In genomic region chr5:32886739-32887138, GRCm38 (mm10) we compare ENCODE assay signal across 26 mouse cellular contexts. TPM values are rescaled to one million over a fixed set of nuclear protein-coding genes. Genes with fewer than 3 reads are reported as not detected.
"Had no signal": no experiment of that assay in that cellular context is flagged by ENCODE, and none has a peak within 500 bp of the region (broad histone marks: within the 10 kb centered on the region; RNA-seq: fewer than 3 reads in every experiment).

No protein-coding gene starts in this region.

- DNase-seq: heart, postnatal 10 days; heart, postnatal 14 days; heart, postnatal 36 days; heart, postnatal 4 days; kidney, adult 11 months; kidney, adult 18-20 months; kidney, adult 2 months; kidney, adult 8-10 months; kidney, adult 9 months; kidney, postnatal 10 days; kidney, postnatal 14 days; kidney, postnatal 25 days; kidney, postnatal 36 days; kidney, postnatal 4 days; layer of hippocampus, adult 9-11 months; layer of hippocampus, postnatal 36 days had no signal

RNA-seq across cellular contexts. Expression of gene Gm20671, which starts 59.8 kb away (rescaled TPM):
- total RNA-seq: heart, postnatal 14 days; heart, postnatal 25 days; heart, postnatal 4 days; layer of hippocampus, adult 18-20 months; layer of hippocampus, adult 2 months; layer of hippocampus, adult 8-10 months; layer of hippocampus, postnatal 10 days; layer of hippocampus, postnatal 14 days; layer of hippocampus, postnatal 25 days; layer of hippocampus, postnatal 36 days; left cerebral cortex, adult 18-20 months; left cerebral cortex, adult 2 months; left cerebral cortex, adult 8-10 months had no signal
